Mouse (Mus musculus) ES-Bruce4 (cell line): ENCODE data around the gene Olfr800. TPM values are rescaled to one million over a fixed set of nuclear protein-coding genes. Genes with fewer than 3 reads are reported as not detected.

ENCODE experiments used
- H3K27ac ChIP-seq: 2 replicates; pipeline ENCODE4 v1.5.1; 2012; ENCODE audit warnings: low read length, inconsistent platforms; ENCODE audit not compliant: insufficient read depth
- H3K27me3 ChIP-seq: 2 replicates; pipeline ENCODE4 v1.6.1; 2012; ENCODE audit warnings: mild to moderate bottlenecking, low read length, inconsistent platforms; ENCODE audit not compliant: control insufficient read depth, poor library complexity, insufficient read depth, severe bottlenecking
- H3K36me3 ChIP-seq: 2 replicates; pipeline ENCODE4 v1.6.1; 2012; ENCODE audit warnings: inconsistent platforms, mild to moderate bottlenecking, low read length, moderate library complexity; ENCODE audit not compliant: control insufficient read depth, poor library complexity, insufficient read depth, severe bottlenecking
- H3K4me1 ChIP-seq: one replicate; pipeline ENCODE4 v1.8.1; 2011; ENCODE audit warnings: low read length; ENCODE audit not compliant: control insufficient read depth, insufficient read depth
- H3K4me3 ChIP-seq: 2 replicates; pipeline ENCODE4 v1.5.1; 2011; ENCODE audit warnings: low read depth, mild to moderate bottlenecking, low read length
- H3K9ac ChIP-seq: 2 replicates; pipeline ENCODE4 v1.6.1; 2012; ENCODE audit warnings: low read depth, mild to moderate bottlenecking, inconsistent platforms; ENCODE audit not compliant: poor library complexity, severe bottlenecking
- H3K9me3 ChIP-seq: replicated peaks from 2 replicates; pipeline ENCODE4 v1.6.1; 2012; ENCODE audit warnings: mild to moderate bottlenecking, low read length, inconsistent platforms; ENCODE audit not compliant: control insufficient read depth, poor library complexity, insufficient read depth, severe bottlenecking
- CTCF ChIP-seq: IDR thresholded peaks from one replicate; pipeline ENCODE4 v1.8.1; 2011; ENCODE audit warnings: low read depth, low read length
- EP300 ChIP-seq: IDR thresholded peaks from 2 replicates; pipeline ENCODE4 v1.6.1; 2011; ENCODE audit warnings: low read depth, low read length; ENCODE audit not compliant: insufficient read depth
- POLR2A ChIP-seq: IDR thresholded peaks from one replicate; pipeline ENCODE4 v1.8.1; 2011; ENCODE audit warnings: low read length; ENCODE audit not compliant: insufficient read depth
- polyA plus RNA-seq: library from polyadenylated mRNA; stranded (reverse); fragments of >200 nt; gene quantifications from 2 replicates; pipeline ENCODE4 v1.2.4, GENCODE M21; 2011; ENCODE audit warnings: low read depth; ENCODE audit not compliant: missing spikeins, insufficient read depth, insufficient read length

Gene Olfr800
- polyA plus RNA-seq: not detected in 2 replicates

DNA sequence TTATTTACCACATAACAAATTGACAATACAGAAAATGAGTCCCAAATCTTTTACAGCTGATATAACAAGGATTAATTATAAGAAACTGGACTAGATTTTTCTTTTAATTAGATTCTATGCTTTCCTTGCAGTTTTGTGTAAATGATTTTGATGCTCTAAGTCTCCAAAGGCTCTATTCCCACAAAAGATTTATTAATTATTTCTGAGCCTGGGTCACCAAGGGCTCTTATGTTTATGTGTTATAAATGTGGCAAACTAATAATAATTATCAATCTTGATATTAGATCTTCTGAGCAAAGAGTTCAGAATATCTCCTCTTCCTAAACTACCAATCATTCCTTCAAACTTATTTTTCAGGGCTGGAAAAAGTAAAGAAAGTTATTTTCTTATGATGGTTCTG is at the start of gene Olfr800:
Olfr800 (plus strand) TSS at position 301 of the 400 bp plus-strand sequence.
- H3K4me3 ChIP-seq: no peak within 1 kb of the TSS
- H3K36me3 ChIP-seq: no peaks in the 10 kb centered on the region
- no peak within 1 kb of the TSS for H3K27ac ChIP-seq
- H3K9me3 ChIP-seq: no peaks in the 10 kb centered on the region
- no peak within 1 kb of the TSS for H3K9ac ChIP-seq
- TF ChIP-seq POLR2A (no peak), CTCF (no peak), EP300 (no peak)
- no peaks in the 10 kb centered on the region for H3K4me1 ChIP-seq
- H3K27me3 ChIP-seq: no peaks in the 10 kb centered on the region

DNA sequence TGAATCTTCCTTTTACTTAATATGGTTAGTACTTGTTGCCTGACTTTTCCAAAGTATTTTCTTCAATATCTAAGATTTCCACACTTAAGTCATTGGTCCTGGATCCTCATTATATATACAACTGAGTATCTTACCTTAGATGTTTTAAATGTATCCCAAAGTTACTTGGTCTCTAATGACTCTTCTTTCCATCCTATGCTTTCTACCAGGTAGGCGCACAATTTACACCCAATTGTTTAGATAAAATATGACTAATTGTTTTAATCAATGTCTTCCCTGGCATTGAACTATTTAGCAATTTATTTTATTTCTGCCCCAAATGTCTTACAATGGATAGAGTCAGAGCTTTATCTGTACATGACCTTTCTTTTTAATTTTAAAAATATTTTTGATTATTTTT is 45.0 kb upstream of the Olfr800 start, which contains the start of gene Olfr796:
Olfr796 (minus strand) TSS at position 101 of the 400 bp plus-strand sequence.
- Histone ChIP-seq H3K9ac (no peak within 1 kb of the TSS), H3K27me3 (no peaks in the 10 kb centered on the region), H3K27ac (no peak within 1 kb of the TSS), H3K9me3 (no peaks in the 10 kb centered on the region), H3K36me3 (no peaks in the 10 kb centered on the region), H3K4me1 (no peaks in the 10 kb centered on the region), H3K4me3 (no peak within 1 kb of the TSS)
- TF ChIP-seq POLR2A (no peak), EP300 (no peak), CTCF (no peak)

DNA sequence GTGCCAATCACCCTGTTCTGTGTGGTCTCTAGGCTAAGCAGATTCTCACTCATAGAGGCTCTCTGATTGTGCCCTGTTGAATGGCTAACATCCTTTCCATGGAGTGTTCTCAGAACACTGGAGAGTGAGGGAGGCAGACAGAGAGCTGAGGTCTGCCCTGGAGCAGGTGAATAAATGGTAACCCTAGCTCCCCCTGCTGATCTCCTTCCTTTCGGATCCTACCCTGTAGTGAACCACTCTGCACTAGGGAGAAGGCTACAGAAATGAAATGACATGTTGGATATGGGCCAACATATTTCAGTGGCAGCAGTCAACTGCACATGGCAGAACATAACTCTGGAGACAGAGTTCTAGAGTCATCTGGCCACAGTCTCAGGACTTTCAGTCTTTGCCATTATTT is 35.8 kb upstream of the Olfr800 start:
- Histone ChIP-seq H3K27ac (no peak overlapping the region), H3K9ac (no peak overlapping the region)

DNA sequence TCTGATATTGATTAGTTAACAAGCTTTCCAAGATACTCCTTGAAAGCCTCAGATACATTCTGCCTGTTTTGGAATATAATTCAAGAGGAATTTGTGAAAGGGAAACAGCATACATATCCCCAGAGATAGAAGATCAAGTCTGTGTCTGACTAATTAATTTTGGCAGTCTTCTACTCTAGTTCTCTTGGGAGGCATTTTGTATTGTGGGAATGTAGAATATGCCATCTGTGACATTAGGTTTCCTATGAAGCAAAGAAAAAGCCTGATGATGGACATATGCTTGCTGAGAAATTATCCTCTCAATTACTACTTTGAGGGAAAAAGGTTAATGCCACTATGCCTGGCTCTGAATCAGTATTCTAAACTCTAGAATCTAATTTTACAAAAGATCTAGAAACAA is 34.2 kb upstream of the Olfr800 start:
- Histone ChIP-seq H3K27ac (no peak overlapping the region), H3K4me3 (no peak overlapping the region)

More for the DNA sequence above, 35.8 kb upstream of the Olfr800 start:
- TF ChIP-seq POLR2A: no peak
- TF ChIP-seq CTCF: peak; percentile 18
- no peak for TF ChIP-seq EP300
- no peak overlapping the region for H3K4me3 ChIP-seq
- no peaks in the 10 kb centered on the region for H3K36me3 ChIP-seq
- no peaks in the 10 kb centered on the region for H3K27me3 ChIP-seq
- H3K4me1 ChIP-seq: no peaks in the 10 kb centered on the region
- H3K9me3 ChIP-seq: no peaks in the 10 kb centered on the region

DNA sequence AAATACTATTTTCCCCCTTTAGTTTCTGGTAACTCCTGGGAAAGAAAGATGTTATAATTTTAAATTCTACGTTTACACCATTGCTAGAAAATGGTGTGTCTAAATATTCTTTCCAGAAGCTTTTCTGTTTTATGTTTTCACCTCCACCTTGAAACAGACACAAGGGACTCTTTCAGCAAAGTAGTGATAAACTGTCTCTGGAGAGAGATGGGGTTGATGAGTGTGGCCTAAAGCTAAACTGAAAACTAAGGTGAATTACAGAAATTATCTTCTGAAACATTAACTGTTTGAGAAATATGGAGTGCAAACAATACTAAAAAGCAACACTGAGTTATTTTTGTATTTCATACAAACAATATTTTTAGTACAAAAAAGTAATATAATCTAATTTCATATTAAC is 29.7 kb upstream of the Olfr800 start, which contains the start of gene Olfr798:
Olfr798 (minus strand) TSS at position 101 of the 400 bp plus-strand sequence.
- Histone ChIP-seq H3K27me3 (no peaks in the 10 kb centered on the region), H3K4me3 (no peak within 1 kb of the TSS), H3K36me3 (no peaks in the 10 kb centered on the region), H3K9ac (no peak within 1 kb of the TSS), H3K4me1 (no peaks in the 10 kb centered on the region), H3K27ac (no peak within 1 kb of the TSS), H3K9me3 (no peaks in the 10 kb centered on the region)
- TF ChIP-seq POLR2A: no peak
- no peak for TF ChIP-seq CTCF
- no peak for TF ChIP-seq EP300

More for the DNA sequence above, 34.2 kb upstream of the Olfr800 start:
- Histone ChIP-seq H3K9me3 (no peaks in the 10 kb centered on the region), H3K36me3 (no peaks in the 10 kb centered on the region), H3K9ac (no peak overlapping the region), H3K4me1 (no peaks in the 10 kb centered on the region), H3K27me3 (no peaks in the 10 kb centered on the region)
- TF ChIP-seq CTCF (no peak), EP300 (no peak), POLR2A (no peak)

DNA sequence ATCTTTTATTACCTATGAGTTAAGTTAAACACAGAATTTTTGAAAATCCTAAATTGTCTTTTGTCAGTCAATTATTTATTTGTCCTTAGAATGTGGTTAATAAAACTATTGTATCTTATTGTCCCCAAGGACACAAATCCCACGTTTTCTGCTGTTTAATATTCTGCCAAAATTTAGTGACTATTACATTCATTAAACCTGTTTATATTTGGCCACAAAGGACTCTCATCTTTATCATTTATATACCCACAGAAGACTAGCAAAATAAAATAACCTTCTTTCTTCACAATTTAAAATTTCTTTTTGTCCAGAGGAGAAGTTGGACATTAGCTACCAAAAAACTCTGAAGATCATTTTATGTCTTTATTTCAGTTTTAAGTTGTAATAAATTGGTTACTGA is 20.3 kb upstream of the Olfr800 start, which contains the start of gene Olfr799:
Olfr799 (plus strand) TSS at position 301 of the 400 bp plus-strand sequence.
- Histone ChIP-seq H3K27ac (no peak within 1 kb of the TSS), H3K9me3 (no peaks in the 10 kb centered on the region), H3K4me3 (no peak within 1 kb of the TSS), H3K9ac (no peak within 1 kb of the TSS), H3K27me3 (no peaks in the 10 kb centered on the region), H3K36me3 (no peaks in the 10 kb centered on the region), H3K4me1 (no peaks in the 10 kb centered on the region)
- TF ChIP-seq EP300 (no peak), POLR2A (no peak), CTCF (no peak)
